Mouse (Mus musculus) hindbrain, embryonic 15.5 days (tissue): ENCODE measurements around the gene Lce3e. TPM values are rescaled to one million over a fixed set of nuclear protein-coding genes. Genes with fewer than 3 reads are reported as not detected.

Experiments used
- ATAC-seq: fragments of 200-750 bp; cut with Nextera tagmentation; 2 replicates; pipeline ENCODE4 v1.8.0; 2017; ENCODE audit warnings: low read depth, moderate number of reproducible peaks, moderate TSS enrichment; ENCODE audit not compliant: low FRiP score
- H3K27ac ChIP-seq: fragments of 300-500 bp; sonication (generic); replicated peaks from 2 replicates; pipeline ENCODE4 v1.5.1; 2015; ENCODE audit warnings: mild to moderate bottlenecking, inconsistent platforms
- H3K27me3 ChIP-seq: fragments of 300-500 bp; sonication (generic); 2 replicates; pipeline ENCODE4 v1.6.1; 2015; ENCODE audit warnings: control low read depth, inconsistent platforms
- H3K36me3 ChIP-seq: fragments of 300-500 bp; sonication (generic); 2 replicates; pipeline ENCODE4 v1.6.1; 2015; ENCODE audit warnings: control low read depth, inconsistent platforms
- H3K4me1 ChIP-seq: fragments of 300-500 bp; sonication (generic); replicated peaks from 2 replicates; pipeline ENCODE4 v1.6.1; 2015; ENCODE audit warnings: control low read depth, inconsistent platforms
- H3K4me2 ChIP-seq: fragments of 300-500 bp; sonication (generic); 2 replicates; pipeline ENCODE4 v1.6.1; 2015; ENCODE audit warnings: moderate library complexity, mild to moderate bottlenecking, inconsistent platforms
- H3K4me3 ChIP-seq: fragments of 300-500 bp; sonication (generic); 2 replicates; pipeline ENCODE4 v1.5.1; 2015; ENCODE audit warnings: mild to moderate bottlenecking, inconsistent platforms
- H3K9ac ChIP-seq: fragments of 300-500 bp; sonication (generic); 2 replicates; pipeline ENCODE4 v1.6.1; 2015; ENCODE audit warnings: inconsistent platforms
- H3K9me3 ChIP-seq: fragments of 300-500 bp; sonication (generic); 2 replicates; pipeline ENCODE4 v1.6.1; 2016; ENCODE audit warnings: control low read depth, inconsistent platforms
- WGBS: fragments of 180-500 bp; shearing (Covaris S2); methylation state at CpG from one replicate; pipeline ENCODE4 v1.1.7; 2015; 5-methylcytosine and 5-hydroxymethylcytosine counted together
- polyA plus RNA-seq: library from polyadenylated mRNA; unstranded; fragments of >200 nt; fragmentation: Nextera tagmentation; extraction: Ambion mirVana; gene quantifications from 2 replicates; pipeline ENCODE4 v1.2.1, GENCODE M21; 2015

Gene Lce3e
- polyA plus RNA-seq, 1 experiment from 2014 or later: not detected

DNA sequence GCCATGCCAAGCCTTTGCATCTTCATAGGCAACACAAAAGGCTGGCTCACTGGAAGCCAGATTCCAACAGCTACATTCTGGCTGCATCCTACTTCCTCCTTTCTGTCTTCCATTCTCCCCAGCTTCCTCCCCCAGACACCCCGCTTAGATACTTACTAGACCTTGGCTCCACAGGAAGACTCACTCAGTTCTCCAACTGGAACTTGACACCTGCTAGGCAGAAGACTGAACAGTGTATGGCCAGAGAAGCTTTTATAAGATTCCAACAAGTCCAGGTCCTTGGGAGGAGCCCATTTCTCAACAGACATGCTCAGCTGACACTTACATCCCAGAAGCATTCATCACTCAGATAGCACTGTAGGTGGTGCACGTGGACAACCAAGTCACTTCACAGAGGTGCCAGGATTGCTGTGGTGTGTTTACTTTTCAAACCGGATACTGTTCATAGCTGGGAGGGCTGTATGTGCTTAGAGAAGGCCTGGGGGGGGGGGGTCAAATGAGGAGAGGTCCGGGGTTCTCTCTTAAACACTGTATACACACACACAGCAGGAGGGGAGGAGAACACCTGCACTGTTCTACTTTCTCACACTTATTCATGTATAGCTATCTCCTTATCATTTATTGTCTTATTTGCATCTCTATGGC is 48.7 kb downstream of the Lce3e start, which contains the start of gene Crct1:
Crct1 (minus strand) TSS at position 228 of the 645 bp plus-strand sequence.
- ATAC-seq: peak; percentile 59; the same call in 1 of the 2 replicates
- Histone ChIP-seq H3K4me3 (peak within 1 kb of the TSS; percentile 57), H3K9me3 (no peaks in the 10 kb centered on the region), H3K9ac (peak within 1 kb of the TSS; percentile 61), H3K27me3 (no peaks in the 10 kb centered on the region), H3K4me2 (peak within 1 kb of the TSS; percentile 93), H3K4me1 (peaks cover 14% of the 10 kb centered on the region; the same call in 1 of the 2 replicates), H3K27ac (peak within 1 kb of the TSS; percentile 69), H3K36me3 (no peaks in the 10 kb centered on the region)
- 47% methylated on average over 4 of the region's 4 CpGs for WGBS

Other genes with a start within 250 kb of the Lce3e start
- not detected in 2 replicates for gene Lce1f, start 246.7 kb upstream of the Lce3e start, polyA plus RNA-seq
- gene Gm38119, start 228.0 kb upstream of the Lce3e start, polyA plus RNA-seq: not detected in 2 replicates
- gene Lce1g, start 214.7 kb upstream of the Lce3e start, polyA plus RNA-seq: not detected in 2 replicates
- gene Lce1h, start 202.0 kb upstream of the Lce3e start, polyA plus RNA-seq: not detected in 2 replicates
- gene Lce1i, start 188.2 kb upstream of the Lce3e start, polyA plus RNA-seq: not detected in 2 replicates
- gene Lce1j, start 176.5 kb upstream of the Lce3e start, polyA plus RNA-seq: not detected in 2 replicates
- not detected in 2 replicates for gene Lce1k, start 159.2 kb upstream of the Lce3e start, polyA plus RNA-seq
- gene Kprp, start 139.8 kb upstream of the Lce3e start, polyA plus RNA-seq: not detected in 2 replicates
- gene Lce1l, start 115.8 kb upstream of the Lce3e start, polyA plus RNA-seq: not detected in 2 replicates
- gene 2310050C09Rik, start 96.8 kb upstream of the Lce3e start, polyA plus RNA-seq: not detected in 2 replicates
- gene Lce3a, start 40.8 kb upstream of the Lce3e start, polyA plus RNA-seq: not detected in 2 replicates
- gene Lce3b, start 34.1 kb upstream of the Lce3e start, polyA plus RNA-seq: not detected in 2 replicates
- gene Lce3c, start 22.6 kb upstream of the Lce3e start, polyA plus RNA-seq: 0.62 TPM in 1 of 2 replicates, not detected in the other
- not detected in 2 replicates for gene Lce3d, start 9.7 kb upstream of the Lce3e start, polyA plus RNA-seq
- gene Lce3f, start 25.2 kb downstream of the Lce3e start, polyA plus RNA-seq: not detected in 2 replicates
- gene Crct1, start 48.6 kb downstream of the Lce3e start, polyA plus RNA-seq: 1.9 and 2.3 TPM in 2 replicates
- not detected in 2 replicates for gene Lce1m, start 52.0 kb downstream of the Lce3e start, polyA plus RNA-seq
- gene Gm4858, start 101.8 kb downstream of the Lce3e start, polyA plus RNA-seq: not detected in 2 replicates
- gene Crnn, start 177.7 kb downstream of the Lce3e start, polyA plus RNA-seq: not detected in 2 replicates
- not detected in 2 replicates for gene Flg2, start 230.2 kb downstream of the Lce3e start, polyA plus RNA-seq